Mouse (Mus musculus) thymus, adult 2 months (tissue): ENCODE results near the gene Psma6.

Experiments
- CTCF ChIP-seq: fragments of 200-500 bp; IDR thresholded peaks from 2 replicates; pipeline ENCODE4 v1.5.1; 2012; ENCODE audit warnings: mild to moderate bottlenecking, control low read depth, low read length, moderate library complexity, borderline replicate concordance; ENCODE audit not compliant: control insufficient read depth, poor library complexity, insufficient read depth; ENCODE audit errors: extremely low read depth
- POLR2A ChIP-seq: fragments of 200-500 bp; IDR thresholded peaks from 2 replicates; pipeline ENCODE4 v1.6.1; 2012; ENCODE audit warnings: mild to moderate bottlenecking, low read length, control low read depth, moderate library complexity; ENCODE audit not compliant: control insufficient read depth, poor library complexity, insufficient read depth; ENCODE audit errors: extremely low read depth

DNA sequence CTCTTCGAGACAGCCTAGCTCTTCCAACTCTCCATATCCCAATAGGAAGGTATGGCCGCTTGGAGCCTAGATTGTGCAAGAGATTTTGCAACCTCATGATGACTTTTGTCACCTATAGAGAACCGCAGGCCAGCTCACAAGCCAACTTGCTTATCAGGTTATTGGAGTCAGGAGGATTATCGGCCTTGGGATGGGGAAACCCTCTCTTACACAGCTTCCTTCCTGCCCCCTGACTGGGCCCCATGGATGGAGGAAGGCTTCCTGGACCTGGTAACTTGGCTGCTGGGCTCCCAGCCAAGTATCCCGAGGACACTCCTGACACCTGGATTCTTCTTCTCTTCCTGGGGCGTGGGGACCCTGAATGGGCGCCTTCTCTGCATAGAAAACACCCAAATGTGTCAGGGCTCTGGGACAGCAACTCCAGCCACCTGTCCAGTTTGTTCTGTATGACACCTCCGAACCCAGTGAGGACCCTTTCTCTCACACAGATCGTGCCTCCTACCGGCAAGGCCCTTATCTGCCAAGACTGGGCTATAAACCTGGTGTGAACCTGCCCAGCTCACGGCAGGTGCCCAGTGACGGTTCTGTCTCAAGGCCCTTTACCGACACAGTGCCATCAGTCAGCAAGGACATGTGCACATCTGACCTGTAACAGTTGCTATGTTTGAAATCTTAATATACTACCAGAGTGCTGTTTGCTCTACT lies 53.3 kb downstream of the Psma6 start:
- no peak for TF ChIP-seq POLR2A
- TF ChIP-seq CTCF, result no peak
